ENCODE assay signal across 8 mouse cellular contexts in the genomic region with DNA sequence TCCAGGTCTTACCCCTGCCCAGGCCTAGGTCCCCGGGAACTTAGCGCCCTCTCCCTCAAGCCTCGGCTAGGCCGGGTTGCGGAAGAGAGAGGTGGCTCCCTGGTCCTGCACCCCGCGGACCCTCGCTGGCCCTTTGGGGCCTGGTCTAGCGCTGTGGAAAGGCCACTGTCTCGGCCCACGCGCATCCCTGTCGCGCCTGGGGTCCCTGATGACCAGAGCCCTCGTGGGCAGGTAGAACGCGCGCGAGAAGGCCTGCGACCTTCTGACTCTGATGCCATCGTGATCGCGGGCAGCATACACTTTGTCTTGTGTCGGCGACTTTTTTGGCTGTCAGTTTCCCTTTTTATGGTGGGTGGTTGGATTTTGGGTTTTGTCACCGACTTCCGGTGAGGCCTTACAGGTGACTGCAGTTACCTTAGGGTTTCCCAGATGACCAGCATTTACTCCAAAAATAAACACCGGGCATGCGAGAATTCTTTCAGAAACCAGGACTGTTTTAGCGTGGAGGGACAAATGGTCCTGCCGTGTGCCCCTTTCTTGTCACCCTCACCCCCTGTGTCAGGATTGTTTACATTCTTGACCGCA. TPM values are rescaled to one million over a fixed set of nuclear protein-coding genes. Genes with fewer than 3 reads are reported as not detected.
DNase-seq lines count a peak whose midpoint lies in the region; ATAC-seq and TF ChIP-seq lines count a peak whose summit lies in the region.

TSS of gene 4931422A03Rik (minus strand) at position 223 of the 585 bp plus-strand sequence.

- no peak for TF ChIP-seq CTCF in G1E (IDR thresholded peaks at IDR 0.05; ENCODE audit: low read depth, low read length)

- peak within 1 kb of the TSS; percentile 98 for H3K4me3 ChIP-seq in kidney, embryonic 14.5 days (ENCODE audit: low read length)
- H3K4me3 ChIP-seq in G1E (ENCODE audit: low read depth, low read length) = peak within 1 kb of the TSS; percentile 99
- H3K4me3 ChIP-seq in embryonic facial prominence, embryonic 10.5 days = peak within 1 kb of the TSS; percentile 98
- peak within 1 kb of the TSS; percentile 100 for H3K4me3 ChIP-seq in megakaryocyte, embryonic 14.5 days (replicated peaks)
- peak within 1 kb of the TSS; percentile 98 for H3K4me3 ChIP-seq in stomach, embryonic 16.5 days (replicated peaks; ENCODE audit: low read length)

- H3K9me3 ChIP-seq in kidney, embryonic 14.5 days (ENCODE audit: control insufficient read depth, low read length) = no peaks in the 10 kb centered on the region
- H3K9me3 ChIP-seq in G1E (replicated peaks) = 0 out of 2 replicates have a peak, but pooled peaks cover 3% of the 10 kb centered on the region
- no peaks in the 10 kb centered on the region for H3K9me3 ChIP-seq in embryonic facial prominence, embryonic 10.5 days
- peaks cover 10% of the 10 kb centered on the region for H3K9me3 ChIP-seq in megakaryocyte, embryonic 14.5 days
- H3K9me3 ChIP-seq in stomach, embryonic 16.5 days (replicated peaks; ENCODE audit: control insufficient read depth, low read length) = no peaks in the 10 kb centered on the region

- peak within 1 kb of the TSS; percentile 84 for H3K4me2 ChIP-seq in kidney, embryonic 14.5 days (replicated peaks; ENCODE audit: low read depth, low read length)
- peak within 1 kb of the TSS; percentile 94 for H3K4me2 ChIP-seq in stomach, embryonic 16.5 days (ENCODE audit: low read depth, low read length)

- H3K36me3 ChIP-seq in kidney, embryonic 14.5 days (ENCODE audit: control insufficient read depth, insufficient read depth, low read length) = no peaks in the 10 kb centered on the region; the same call in 1 of the 2 replicates
- H3K36me3 ChIP-seq in G1E (replicated peaks) = peaks cover 30% of the 10 kb centered on the region
- peaks cover 5% of the 10 kb centered on the region; the same call in 1 of the 2 replicates for H3K36me3 ChIP-seq in embryonic facial prominence, embryonic 10.5 days (replicated peaks)
- peaks cover 27% of the 10 kb centered on the region for H3K36me3 ChIP-seq in megakaryocyte, embryonic 14.5 days (replicated peaks; ENCODE audit: low read length)
- no peaks in the 10 kb centered on the region for H3K36me3 ChIP-seq in stomach, embryonic 16.5 days (ENCODE audit: control insufficient read depth, insufficient read depth, low read length)

- peak within 1 kb of the TSS; percentile 55; the same call in 1 of the 2 replicates for H3K27ac ChIP-seq in kidney, embryonic 14.5 days (ENCODE audit: low read depth, low read length)
- peak within 1 kb of the TSS; percentile 95 for H3K27ac ChIP-seq in embryonic facial prominence, embryonic 10.5 days (replicated peaks)
- peak within 1 kb of the TSS; percentile 59 for H3K27ac ChIP-seq in stomach, embryonic 16.5 days (ENCODE audit: low read length)

- peaks cover 14% of the 10 kb centered on the region for H3K4me1 ChIP-seq in kidney, embryonic 14.5 days (ENCODE audit: control insufficient read depth, insufficient read depth, low read length)
- peaks cover 31% of the 10 kb centered on the region for H3K4me1 ChIP-seq in G1E (ENCODE audit: insufficient read depth, low read depth, low read length)
- peaks cover 24% of the 10 kb centered on the region for H3K4me1 ChIP-seq in embryonic facial prominence, embryonic 10.5 days
- peaks cover 32% of the 10 kb centered on the region for H3K4me1 ChIP-seq in megakaryocyte, embryonic 14.5 days
- peaks cover 19% of the 10 kb centered on the region for H3K4me1 ChIP-seq in stomach, embryonic 16.5 days (ENCODE audit: control insufficient read depth, insufficient read depth, low read length)

- peak within 1 kb of the TSS; percentile 95 for H3K9ac ChIP-seq in kidney, embryonic 14.5 days (ENCODE audit: low read depth, low read length)
- H3K9ac ChIP-seq in stomach, embryonic 16.5 days (ENCODE audit: low read length) = peak within 1 kb of the TSS; percentile 96

- DNase-seq in kidney, postnatal 4 days = no peak
- DNase-seq in G1E (ENCODE audit: low spot score) = no peak
- no peak for DNase-seq in embryonic facial prominence, embryonic 10.5 days (ENCODE audit: low spot score)
- no peak for DNase-seq in testis, postnatal 14 days (ENCODE audit: low spot score)

- no peak; the same call in 1 of the 2 replicates for ATAC-seq in kidney, embryonic 14.5 days (ENCODE audit: low FRiP score, low TSS enrichment)
- ATAC-seq in G1E (ENCODE audit: extremely low read depth, insufficient number of reproducible peaks, low FRiP score, poor library complexity, severe bottlenecking) = no peak
- peak; percentile 55 for ATAC-seq in inflammation-experienced regulatory T-cells, adult 6 months
- peak; percentile 59 for ATAC-seq in stomach, embryonic 16.5 days (ENCODE audit: insufficient read depth, low FRiP score)

- no peaks in the 10 kb centered on the region for H3K27me3 ChIP-seq in kidney, embryonic 14.5 days (ENCODE audit: control insufficient read depth, insufficient read depth, low read length)
- H3K27me3 ChIP-seq in G1E (ENCODE audit: insufficient read depth, low read length) = no peaks in the 10 kb centered on the region
- no peaks in the 10 kb centered on the region for H3K27me3 ChIP-seq in embryonic facial prominence, embryonic 10.5 days (replicated peaks; ENCODE audit: low read depth, poor library complexity, severe bottlenecking)
- H3K27me3 ChIP-seq in megakaryocyte, embryonic 14.5 days (replicated peaks) = no peaks in the 10 kb centered on the region
- no peaks in the 10 kb centered on the region for H3K27me3 ChIP-seq in stomach, embryonic 16.5 days (ENCODE audit: control insufficient read depth, insufficient read depth, low read length)

- WGBS in kidney, embryonic 14.5 days = under 1% methylated on average over 32 of the region's 32 CpGs
- WGBS in embryonic facial prominence, embryonic 10.5 days = 1% methylated on average over 32 of the region's 32 CpGs
- under 1% methylated on average over 32 of the region's 32 CpGs for WGBS in stomach, embryonic 16.5 days

RNA-seq across cellular contexts. Expression of gene 4931422A03Rik, which starts in this region (rescaled TPM):
- polyA plus RNA-seq in kidney, embryonic 14.5 days (2014; fragmentation: Nextera tagmentation; extraction: Ambion mirVana) = 1.8 and 3.7 TPM in 2 replicates
- total RNA-seq in G1E (2014; fragmentation: Nextera tagmentation) = not detected in 2 replicates
- 0.12 and 0.38 TPM in 2 replicates for total RNA-seq in G1E (2017)
- polyA plus RNA-seq in G1E (2012) = not detected in 2 replicates
- 1.1 and 1.6 TPM in 2 replicates for polyA plus RNA-seq in embryonic facial prominence, embryonic 10.5 days (2016; fragmentation: Nextera tagmentation; extraction: Ambion mirVana)
- 1 to 10 TPM in 1 of 3 experiments, under 1 TPM in 2; 0.52 to 1.2 (median 0.78) TPM for polyA plus RNA-seq in inflammation-experienced regulatory T-cells, adult 6 months (2017; shearing (Covaris generic))
- not detected in 2 replicates for polyA plus RNA-seq in megakaryocyte, embryonic 14.5 days (2012; ENCODE audit: insufficient read depth, low replicate concordance)
- 2.0 and 2.2 TPM in 2 replicates for polyA plus RNA-seq in stomach, embryonic 16.5 days (2015; fragmentation: Nextera tagmentation; extraction: Ambion mirVana)

Comparison
In these comparisons a context has a peak if more than half of its experiments do, and no peak if none do; other contexts are left out.
1. ATAC-seq: peak in inflammation-experienced regulatory T-cells, adult 6 months (single experiment) and stomach, embryonic 16.5 days (single experiment); none in kidney, embryonic 14.5 days (single experiment) and G1E (single experiment).
2. Peak in every context shown above with its lines, with median percentiles within 50 percentile points of each other: H3K27ac ChIP-seq and H3K4me3 ChIP-seq.